In genomic region chr3:68844025-68844424, GRCm38 (mm10) we compare ENCODE assay signal across 28 mouse cellular contexts. TPM values are rescaled to one million over a fixed set of nuclear protein-coding genes. Genes with fewer than 3 reads are reported as not detected.
DNase-seq lines count a peak whose midpoint lies in the region; ATAC-seq lines count a peak whose summit lies in the region.
"Had no signal": no experiment of that assay in that cellular context is flagged by ENCODE, and none has a peak within 500 bp of the region (broad histone marks: within the 10 kb centered on the region; RNA-seq: fewer than 3 reads in every experiment).

No protein-coding gene starts in this region.

- no peak overlapping the region for H3K4me3 ChIP-seq in midbrain, embryonic 11.5 days (ENCODE audit: low read depth, low read length)
- no peak overlapping the region for H3K4me3 ChIP-seq in midbrain, embryonic 14.5 days (replicated peaks; ENCODE audit: low read depth, low read length)
- no peak overlapping the region for H3K4me3 ChIP-seq in hindbrain, embryonic 11.5 days (ENCODE audit: low read depth, low read length)
- H3K4me3 ChIP-seq: embryonic facial prominence, embryonic 12.5 days; embryonic facial prominence, embryonic 15.5 days; gastrocnemius, adult 2 months; heart, adult 2 months; heart, embryonic 10.5 days; heart, embryonic 13.5 days; hindbrain, embryonic 10.5 days; hindbrain, embryonic 15.5 days had no signal

- H3K9me3 ChIP-seq in midbrain, embryonic 11.5 days (ENCODE audit: control insufficient read depth, low read length) = no peaks in the 10 kb centered on the region
- H3K9me3 ChIP-seq in midbrain, embryonic 14.5 days (ENCODE audit: control insufficient read depth, low read length) = no peaks in the 10 kb centered on the region
- no peaks in the 10 kb centered on the region for H3K9me3 ChIP-seq in hindbrain, embryonic 11.5 days (ENCODE audit: control insufficient read depth, low read length)
- H3K9me3 ChIP-seq: embryonic facial prominence, embryonic 12.5 days; embryonic facial prominence, embryonic 15.5 days; G1E; heart, embryonic 10.5 days; hindbrain, embryonic 10.5 days; hindbrain, embryonic 15.5 days had no signal

- no peaks in the 10 kb centered on the region for H3K27me3 ChIP-seq in midbrain, embryonic 11.5 days (ENCODE audit: control insufficient read depth, insufficient read depth, low read length)
- no peaks in the 10 kb centered on the region for H3K27me3 ChIP-seq in midbrain, embryonic 14.5 days (ENCODE audit: control insufficient read depth, insufficient read depth, low read length)
- no peaks in the 10 kb centered on the region for H3K27me3 ChIP-seq in hindbrain, embryonic 11.5 days (ENCODE audit: control insufficient read depth, insufficient read depth, low read length)
- H3K27me3 ChIP-seq: CH12.LX; embryonic facial prominence, embryonic 12.5 days; embryonic facial prominence, embryonic 15.5 days; heart, embryonic 13.5 days; hindbrain, embryonic 15.5 days had no signal

- H3K36me3 ChIP-seq in midbrain, embryonic 11.5 days (ENCODE audit: control insufficient read depth, insufficient read depth, low read length) = no peaks in the 10 kb centered on the region
- no peaks in the 10 kb centered on the region for H3K36me3 ChIP-seq in midbrain, embryonic 14.5 days (ENCODE audit: control insufficient read depth, insufficient read depth, low read length)
- H3K36me3 ChIP-seq in hindbrain, embryonic 11.5 days (ENCODE audit: control insufficient read depth, insufficient read depth, low read length) = no peaks in the 10 kb centered on the region
- H3K36me3 ChIP-seq: embryonic facial prominence, embryonic 12.5 days; embryonic facial prominence, embryonic 15.5 days; G1E; heart, embryonic 10.5 days; heart, embryonic 13.5 days; hindbrain, embryonic 10.5 days; hindbrain, embryonic 15.5 days had no signal

- DNase-seq in midbrain, embryonic 11.5 days (ENCODE audit: low spot score, missing footprints) = peak; percentile 70
- DNase-seq in midbrain, embryonic 14.5 days = no peak
- peak; percentile 11 for DNase-seq in MEL-GATA-1-ER (ENCODE audit: extremely low read depth, low read depth)
- DNase-seq in heart, postnatal 4 days = no peak
- no peak for DNase-seq in spleen, adult 12 weeks (ENCODE audit: low spot score)
- DNase-seq in hindbrain, embryonic 11.5 days (ENCODE audit: low spot score) = no peak
- DNase-seq: adrenal gland, adult 8-10 months; adrenal gland, postnatal 25 days; cerebellum, adult 11-12 months; cerebellum, adult 8-10 months; cerebellum, postnatal 10 days; forebrain, postnatal 0 days; gastrocnemius, adult 2 months; gastrocnemius, postnatal 25 days; heart, adult 2 months; heart, postnatal 14 days had no signal

- no peak for ATAC-seq in midbrain, embryonic 11.5 days (ENCODE audit: low FRiP score)
- ATAC-seq in midbrain, embryonic 14.5 days (ENCODE audit: low FRiP score, low TSS enrichment) = no peak
- ATAC-seq in hematopoietic stem cell, adult 5-6 weeks (replicated peaks in 1 of 2; ENCODE audit: insufficient read depth in 1 of 2, low FRiP score in 2 of 2, low TSS enrichment in 1 of 2, low read depth in 1 of 2, poor library complexity in 2 of 2, severe bottlenecking in 2 of 2) = peak; percentile 29 to 65; a peak in 3 of 4 replicates
- no peak for ATAC-seq in hindbrain, embryonic 11.5 days (ENCODE audit: low FRiP score)
- ATAC-seq: activated CD4-positive, CD25-positive, alpha-beta regulatory T cell, adult 4 months; forebrain, embryonic 14.5 days; forebrain, postnatal 0 days; intestine, postnatal 0 days had no signal

- 92% methylated on average over 4 of the region's 4 CpGs for WGBS in midbrain, embryonic 11.5 days
- WGBS in midbrain, embryonic 14.5 days = 91% methylated on average over 4 of the region's 4 CpGs
- 93% methylated on average over 4 of the region's 4 CpGs for WGBS in hindbrain, embryonic 11.5 days

- no peak overlapping the region for H3K9ac ChIP-seq in midbrain, embryonic 11.5 days (ENCODE audit: low read length)
- H3K9ac ChIP-seq in midbrain, embryonic 14.5 days (replicated peaks; ENCODE audit: low read length) = no peak overlapping the region
- H3K9ac ChIP-seq in hindbrain, embryonic 11.5 days (ENCODE audit: low read depth, low read length) = no peak overlapping the region
- H3K9ac ChIP-seq: embryonic facial prominence, embryonic 12.5 days; embryonic facial prominence, embryonic 15.5 days; forebrain, postnatal 0 days; heart, embryonic 13.5 days; hindbrain, embryonic 15.5 days had no signal

- no peaks in the 10 kb centered on the region for H3K4me1 ChIP-seq in midbrain, embryonic 11.5 days (ENCODE audit: control insufficient read depth, insufficient read depth, low read length)
- no peaks in the 10 kb centered on the region for H3K4me1 ChIP-seq in midbrain, embryonic 14.5 days (ENCODE audit: control insufficient read depth, insufficient read depth, low read length)
- no peaks in the 10 kb centered on the region for H3K4me1 ChIP-seq in hindbrain, embryonic 11.5 days (replicated peaks; ENCODE audit: control insufficient read depth, insufficient read depth, low read length)
- H3K4me1 ChIP-seq: embryonic facial prominence, embryonic 12.5 days; embryonic facial prominence, embryonic 15.5 days; heart, embryonic 10.5 days; heart, embryonic 13.5 days; hindbrain, embryonic 10.5 days; hindbrain, embryonic 15.5 days had no signal

- no peak overlapping the region for H3K27ac ChIP-seq in midbrain, embryonic 11.5 days (ENCODE audit: low read depth, low read length)
- no peak overlapping the region for H3K27ac ChIP-seq in midbrain, embryonic 14.5 days (replicated peaks; ENCODE audit: low read depth, low read length)
- no peak overlapping the region for H3K27ac ChIP-seq in hindbrain, embryonic 11.5 days (ENCODE audit: low read depth, low read length)
- H3K27ac ChIP-seq: embryonic facial prominence, embryonic 12.5 days; embryonic facial prominence, embryonic 15.5 days; gastrocnemius, adult 2 months; heart, adult 2 months; heart, embryonic 10.5 days; heart, embryonic 13.5 days; hindbrain, embryonic 10.5 days; hindbrain, embryonic 15.5 days had no signal

- no peak overlapping the region for H3K4me2 ChIP-seq in midbrain, embryonic 11.5 days
- H3K4me2 ChIP-seq in midbrain, embryonic 14.5 days (ENCODE audit: low read length) = no peak overlapping the region
- no peak overlapping the region for H3K4me2 ChIP-seq in hindbrain, embryonic 11.5 days (replicated peaks; ENCODE audit: low read depth, low read length)
- H3K4me2 ChIP-seq: embryonic facial prominence, embryonic 12.5 days; embryonic facial prominence, embryonic 15.5 days; heart, embryonic 13.5 days; hindbrain, embryonic 15.5 days had no signal

RNA-seq across cellular contexts. Expression of gene 1110032F04Rik, which starts 25.4 kb away (rescaled TPM):
- 1.4 and 1.9 TPM in 2 replicates for polyA plus RNA-seq in midbrain, embryonic 11.5 days (2014; fragmentation: Nextera tagmentation; extraction: Ambion mirVana)
- polyA plus RNA-seq in midbrain, embryonic 14.5 days (2014; fragmentation: Nextera tagmentation; extraction: Ambion mirVana) = 4.4 and 5.3 TPM in 2 replicates
- total RNA-seq in hematopoietic stem cell, adult 5-6 weeks (2017) = 0.05 TPM in 1 of 2 replicates, not detected in the other
- 1 to 10 TPM; 4.2 to 4.4 TPM for total RNA-seq in heart, postnatal 4 days (2021)
- 1.7 and 1.9 TPM in 2 replicates for polyA plus RNA-seq in hindbrain, embryonic 11.5 days (2014; fragmentation: Nextera tagmentation; extraction: Ambion mirVana)
- polyA plus RNA-seq: G1E had no signal

Comparison
In these comparisons a context has a peak if more than half of its experiments do, and no peak if none do; other contexts are left out.
1. DNase-seq: peak in midbrain, embryonic 11.5 days (single experiment) and MEL-GATA-1-ER (single experiment); none in midbrain, embryonic 14.5 days (single experiment), heart, postnatal 4 days (single experiment), spleen, adult 12 weeks (single experiment) and hindbrain, embryonic 11.5 days (single experiment).
2. ATAC-seq: peak in hematopoietic stem cell, adult 5-6 weeks (2 of 2); none in midbrain, embryonic 11.5 days (single experiment), midbrain, embryonic 14.5 days (single experiment) and hindbrain, embryonic 11.5 days (single experiment).